Mouse (Mus musculus) neural tube, embryonic 10.5 days (tissue): ENCODE measurements around the gene Depdc1b.

ENCODE experiments used
- DNase-seq: peaks from one replicate; pipeline ENCODE4 v3.0.0-alpha.2; 2017; ENCODE audit warnings: low spot score; ENCODE audit errors: extremely low spot score

Depdc1b gene

DNA sequence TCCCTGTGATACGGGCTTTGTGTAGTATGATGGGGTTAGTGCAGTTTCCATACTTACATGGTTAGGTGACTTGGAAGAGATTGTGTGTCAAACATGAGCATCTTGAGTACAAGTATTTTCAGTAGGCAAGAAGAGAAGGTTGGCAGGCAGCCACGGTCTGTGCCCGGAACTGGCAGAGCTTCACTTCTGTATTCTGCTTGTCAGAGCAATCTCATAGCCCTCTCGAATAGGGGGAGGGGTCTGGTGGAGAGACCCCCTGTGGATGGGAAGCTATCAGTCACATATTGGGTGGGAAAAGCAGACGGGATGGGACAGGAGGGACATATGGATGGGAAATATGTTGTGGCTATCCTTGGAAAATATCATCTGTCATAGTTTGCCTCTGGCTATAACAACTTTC, 33.5 kb downstream of the Depdc1b start:
- DNase-seq: no peak

- DNase-seq: no peak
Measured at GRCm38 (mm10) chr13:108353781-108354180, 37.6 kb downstream of the Depdc1b start.

DNA sequence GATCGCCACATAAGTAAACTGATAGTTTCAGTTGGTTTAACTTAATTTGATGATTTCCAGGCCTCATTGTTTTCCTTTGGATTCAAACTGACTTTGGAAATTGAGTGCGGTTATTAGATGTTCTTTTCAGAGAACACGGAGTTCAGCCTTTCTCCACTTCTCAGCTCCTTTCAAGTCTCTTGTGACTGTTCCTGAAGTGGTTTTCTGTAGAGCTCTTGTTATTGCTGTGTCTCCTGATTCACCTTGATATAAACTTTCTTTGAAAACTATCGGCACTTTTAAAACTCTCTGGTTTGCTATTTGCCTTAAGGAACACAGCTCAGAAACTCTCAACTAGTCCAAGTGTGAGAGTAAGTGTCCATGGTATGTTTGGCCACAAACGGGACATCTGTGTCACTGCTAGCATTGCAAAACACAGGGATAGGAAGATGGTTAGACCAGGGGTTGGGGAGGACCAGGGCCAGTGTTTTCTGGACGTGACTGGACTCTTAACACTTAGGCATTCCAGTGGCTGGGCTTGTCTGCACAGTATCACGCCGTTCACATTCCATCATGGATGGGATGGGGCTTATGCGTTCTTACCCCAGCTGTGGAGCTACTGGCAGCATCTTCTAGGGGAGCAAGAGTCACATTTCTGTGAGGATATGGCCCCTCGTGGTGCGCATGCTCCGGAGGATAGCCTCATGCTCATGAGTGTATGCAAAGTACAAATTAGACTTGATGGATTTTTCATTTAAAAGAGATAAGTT, 38.8 kb downstream of the Depdc1b start:
- no peak for DNase-seq

- no peak for DNase-seq
Measured at GRCm38 (mm10) chr13:108357362-108357761, 41.2 kb downstream of the Depdc1b start.

- no peak for DNase-seq
Measured at GRCm38 (mm10) chr13:108358228-108358627, 42.1 kb downstream of the Depdc1b start.

DNA sequence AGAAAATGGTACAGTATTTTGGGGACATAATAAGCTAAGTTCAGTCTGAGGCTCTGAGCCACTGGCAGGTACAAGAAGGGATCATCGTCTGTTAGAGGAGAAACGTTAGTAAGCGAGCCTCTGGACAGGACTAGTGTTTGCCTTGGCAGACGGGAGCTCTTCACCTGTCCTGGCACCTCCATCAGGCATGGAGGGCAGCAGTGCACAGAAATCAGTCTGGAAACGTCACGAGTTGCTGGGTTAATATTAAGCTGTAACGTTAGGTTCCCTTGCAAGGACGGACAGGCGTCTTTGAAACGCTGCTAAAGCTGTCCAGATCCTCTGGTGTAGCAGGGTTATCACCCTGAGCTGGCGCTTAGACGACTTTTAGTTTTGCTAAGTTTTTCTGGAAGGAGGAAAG, 51.4 kb downstream of the Depdc1b start:
- no peak for DNase-seq

DNA sequence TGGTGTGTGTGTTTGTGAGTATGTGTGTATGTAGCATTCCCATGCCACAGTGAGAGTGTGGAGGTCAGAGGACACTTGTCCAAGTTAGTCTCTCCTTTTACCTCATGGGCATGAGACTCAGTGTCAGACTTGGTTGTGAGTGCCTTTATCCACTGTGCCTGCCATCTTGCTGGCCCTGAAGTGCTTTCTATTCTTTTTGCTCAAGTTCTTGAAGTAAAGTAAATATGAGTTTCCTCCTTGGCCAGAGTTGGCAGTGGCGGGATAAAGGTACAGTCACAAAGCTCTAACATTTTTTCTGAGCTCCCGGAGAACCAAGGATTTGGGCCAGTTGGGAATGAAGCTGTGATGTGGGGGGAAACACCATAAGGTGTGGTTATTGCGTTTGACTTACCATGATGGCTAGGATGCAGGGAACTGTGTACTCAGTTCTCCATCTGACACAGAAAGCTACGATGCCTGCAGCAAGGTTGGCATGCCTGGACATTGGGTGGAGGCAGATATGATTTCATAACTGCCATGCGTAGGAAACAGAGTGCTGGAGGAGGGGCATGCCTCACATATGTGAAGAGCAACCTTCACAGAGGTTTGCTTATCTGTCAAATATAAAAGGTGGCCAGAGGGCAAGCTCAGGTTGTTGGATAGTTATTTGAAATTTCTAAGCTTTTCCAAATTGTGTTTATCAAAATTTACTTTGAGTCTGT, 54.3 kb downstream of the Depdc1b start:
- no peak for DNase-seq

DNA sequence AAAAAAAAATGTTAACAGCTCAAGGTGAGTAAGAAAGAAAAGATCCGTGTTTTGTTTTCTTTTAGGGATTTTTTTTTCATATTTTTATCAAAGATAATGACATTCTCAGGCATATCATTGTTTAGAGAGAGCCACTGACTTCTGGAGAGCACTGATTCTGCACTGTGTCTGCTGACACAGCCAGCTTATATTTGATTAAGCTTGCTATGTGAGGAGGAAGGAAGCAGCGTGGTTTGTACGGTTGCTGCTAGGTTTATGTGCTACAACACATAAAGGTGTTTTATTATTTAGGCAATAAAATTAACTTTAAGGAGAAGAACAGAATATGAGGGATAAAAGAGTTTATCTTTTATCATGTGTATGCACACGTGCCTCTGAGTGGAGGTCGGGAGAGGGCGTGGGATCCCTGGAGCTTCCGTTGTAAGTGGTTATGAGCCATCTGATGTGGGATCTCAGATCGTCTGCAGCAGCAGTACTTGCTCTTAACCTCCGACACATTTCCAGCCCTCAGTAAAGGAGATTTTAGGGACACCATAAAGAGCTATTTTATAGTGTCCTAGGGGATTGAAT, 55.3 kb downstream of the Depdc1b start:
- no peak for DNase-seq

DNA sequence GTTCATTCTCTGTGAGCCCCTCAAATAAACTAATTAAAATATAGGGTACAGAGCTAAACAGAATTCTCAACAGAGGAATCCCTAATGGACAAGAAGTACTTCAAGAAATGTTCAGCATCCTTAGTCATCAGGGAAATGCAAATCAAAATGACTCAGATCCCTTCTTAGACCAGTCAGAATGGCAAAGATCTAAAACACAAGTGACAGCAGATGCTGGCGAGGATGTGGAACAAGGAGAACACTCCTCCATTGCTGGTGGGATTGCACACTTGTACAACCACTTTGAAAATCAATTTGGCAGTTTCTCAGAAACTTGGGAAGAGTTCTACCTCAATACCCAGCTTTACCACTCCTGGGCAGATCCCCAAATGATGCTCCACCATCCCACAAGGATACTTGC, 57.1 kb downstream of the Depdc1b start:
- no peak for DNase-seq

- no peak for DNase-seq
Measured at GRCm38 (mm10) chr13:108376637-108377036, 60.5 kb downstream of the Depdc1b start.

- DNase-seq: no peak
Measured at GRCm38 (mm10) chr13:108381161-108381560, 65.0 kb downstream of the Depdc1b start.

- no peak for DNase-seq
Measured at GRCm38 (mm10) chr13:108383051-108383450, 66.9 kb downstream of the Depdc1b start.

GRCm38 (mm10) chr13:108386058-108386457, 69.9 kb downstream of the Depdc1b start:
- no peak for DNase-seq

- DNase-seq: peak; percentile 31
Measured at GRCm38 (mm10) chr13:108390565-108390964, 74.4 kb downstream of the Depdc1b start.

GRCm38 (mm10) chr13:108403197-108403596, 87.1 kb downstream of the Depdc1b start:
- DNase-seq: no peak

DNA sequence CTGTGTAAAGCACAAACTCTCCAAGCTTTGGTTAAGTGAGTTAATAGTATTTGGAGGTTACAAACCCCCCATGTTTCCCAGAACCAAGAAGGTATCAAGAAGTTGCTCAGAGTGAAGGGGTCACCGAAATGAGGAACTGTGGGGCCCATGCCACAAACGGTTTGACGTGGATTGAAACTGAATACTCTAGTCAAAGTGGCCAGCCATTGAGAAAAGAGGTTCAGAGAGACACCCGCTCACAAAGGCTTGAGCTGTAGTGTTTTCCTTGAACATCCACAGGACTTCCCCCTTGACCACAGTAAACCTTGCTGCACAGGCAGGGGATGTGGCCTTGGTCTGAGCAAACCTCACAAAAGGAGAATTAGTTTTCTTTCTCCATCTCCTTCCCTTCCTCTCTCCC, 88.2 kb downstream of the Depdc1b start:
- DNase-seq: no peak

- no peak for DNase-seq
Measured at GRCm38 (mm10) chr13:108415464-108415863, 99.3 kb downstream of the Depdc1b start.

DNA sequence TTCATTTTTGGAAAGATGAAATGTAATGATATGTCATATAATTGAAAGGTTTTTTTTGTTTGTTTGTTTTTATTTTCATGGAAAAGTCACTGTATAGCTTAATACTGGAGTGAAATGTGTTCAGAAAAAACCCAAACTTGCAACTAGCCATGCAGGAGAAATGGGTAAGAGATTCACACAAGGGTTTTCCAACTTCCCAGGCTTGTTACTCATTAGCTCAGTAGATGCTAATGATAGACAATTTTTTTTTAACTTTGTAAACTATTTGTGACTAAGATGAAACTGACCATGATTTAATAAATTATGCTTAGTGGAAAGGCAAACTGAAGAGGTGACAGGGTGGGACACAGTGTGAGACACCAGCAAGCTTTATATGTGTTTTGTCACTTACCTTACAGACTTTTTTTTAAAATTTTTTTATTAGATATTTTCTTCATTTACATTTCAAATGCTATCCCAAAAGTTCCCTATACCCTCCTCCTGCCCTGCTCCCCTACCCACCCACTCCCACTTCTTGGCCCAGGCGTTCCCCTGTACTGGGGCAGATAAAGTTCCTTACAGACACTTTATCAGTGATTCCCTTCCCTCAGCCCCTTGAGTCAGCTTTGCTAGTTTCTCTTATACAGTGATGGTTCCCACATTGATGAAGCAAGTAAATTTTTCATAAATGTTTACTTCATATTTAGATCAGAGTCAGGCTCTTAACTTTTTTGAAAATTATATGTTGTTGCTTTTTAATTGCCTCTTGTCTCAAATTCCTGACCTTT, 102.8 kb downstream of the Depdc1b start:
- no peak for DNase-seq

- DNase-seq: no peak
Measured at GRCm38 (mm10) chr13:108426322-108426721, 110.2 kb downstream of the Depdc1b start.

DNA sequence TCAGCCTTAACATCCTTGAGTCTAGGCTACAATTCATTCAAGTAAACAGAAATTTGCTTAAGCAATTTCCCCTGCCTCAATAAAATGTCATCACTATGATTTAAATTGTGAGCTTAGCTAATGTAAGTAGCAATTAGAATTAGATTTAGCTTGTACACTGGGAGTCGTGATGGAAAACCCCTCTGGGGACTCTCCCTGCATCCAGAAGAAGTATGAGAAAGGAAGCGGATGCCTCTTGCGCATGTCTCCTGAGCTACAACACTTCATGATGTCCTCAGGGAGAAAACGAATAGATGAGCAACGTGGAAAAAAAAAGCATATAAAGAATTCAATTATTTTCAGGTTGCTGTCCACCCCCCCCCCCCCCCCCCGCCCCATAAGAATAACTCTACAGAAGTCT, 112.7 kb downstream of the Depdc1b start:
- no peak for DNase-seq

DNA sequence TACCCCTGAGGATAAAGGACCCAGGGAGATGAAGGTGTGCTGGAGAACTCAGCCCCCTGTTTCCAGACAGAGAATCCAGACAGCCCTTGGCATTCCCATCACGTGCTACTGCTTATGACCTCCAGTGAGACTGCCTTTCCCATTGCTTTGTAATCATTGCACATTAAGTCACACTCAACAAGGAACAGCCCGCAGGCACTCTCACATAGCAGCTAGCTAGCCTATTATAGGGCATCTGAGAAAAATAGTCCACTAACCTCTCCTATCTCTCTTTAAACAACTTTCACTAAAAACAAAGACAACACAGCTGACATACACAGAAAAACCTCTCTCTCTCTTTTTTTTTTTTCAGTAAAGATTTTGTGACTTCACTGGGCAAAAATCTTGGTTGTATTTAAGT, 113.5 kb downstream of the Depdc1b start:
- no peak for DNase-seq

DNA sequence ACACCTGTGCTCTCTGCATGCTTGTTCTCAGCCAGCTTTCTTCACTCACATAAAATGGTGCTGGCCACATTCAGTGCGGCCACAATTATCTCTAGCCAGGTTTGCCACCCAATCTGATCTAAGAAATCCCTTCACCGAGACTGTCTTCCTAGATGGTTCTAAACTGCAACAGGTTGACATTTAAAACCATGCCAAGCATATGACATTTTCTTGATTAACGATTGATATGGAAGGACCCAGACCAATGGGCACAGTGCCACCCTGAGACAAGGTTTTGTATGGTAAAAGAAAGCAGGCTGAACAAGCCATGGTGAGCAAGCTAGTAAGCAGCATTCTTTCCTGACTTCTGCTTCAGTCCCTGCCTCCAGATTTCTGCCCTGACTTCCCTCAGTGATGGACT, 115.6 kb downstream of the Depdc1b start:
- no peak for DNase-seq
